Mouse (Mus musculus): ENCODE results near the gene Gm3138.
"Not testable (repeated sequence)": the region's sequence is repeated elsewhere in the genome, so short reads cannot be mapped to it uniquely, and the experiment has no call there.

Gm3138 gene

GRCm38 (mm10) chr14:4249331-4249730 lies at the start of gene Gm3138:
Gm3138 (plus strand) TSS chr14:4249631.
- DNase-seq (ENCODE audit: low read depth, low spot score) = not testable (repeated sequence)

- not testable (repeated sequence) for DNase-seq (ENCODE audit: low read depth, low spot score)
Measured at GRCm38 (mm10) chr14:4269238-4269950, 20.0 kb downstream of the Gm3138 start.

GRCm38 (mm10) chr14:4279828-4280227 lies 30.4 kb downstream of the Gm3138 start:
- DNase-seq (ENCODE audit: low read depth, low spot score) = not testable (repeated sequence)
